Mouse (Mus musculus): ENCODE results near the gene Poc1b. TPM values are rescaled to one million over a fixed set of nuclear protein-coding genes. Genes with fewer than 3 reads are reported as not detected.
"Not testable (repeated sequence)": the region's sequence is repeated elsewhere in the genome, so short reads cannot be mapped to it uniquely, and the experiment has no call there.

The Poc1b gene
- polyA plus RNA-seq, 2 experiments from 2014 or later = 10.0 TPM

GRCm38 (mm10) chr10:99157697-99158096 lies 50.9 kb downstream of the Poc1b start:
- not testable (repeated sequence) for ATAC-seq

GRCm38 (mm10) chr10:99161987-99162582 lies 55.2 kb downstream of the Poc1b start:
- peak; percentile 67 for ATAC-seq

GRCm38 (mm10) chr10:99163002-99163401 lies 56.2 kb downstream of the Poc1b start:
- ATAC-seq = no peak

GRCm38 (mm10) chr10:99164871-99165477 lies 58.1 kb downstream of the Poc1b start:
- peak; percentile 48 for ATAC-seq

GRCm38 (mm10) chr10:99165751-99166282 lies 59.0 kb downstream of the Poc1b start:
- ATAC-seq = no peak

- ATAC-seq = no peak
These were observed 59.6 kb downstream of the Poc1b start for GRCm38 (mm10) chr10:99166392-99166791.

GRCm38 (mm10) chr10:99168404-99168803 lies 61.6 kb downstream of the Poc1b start:
- ATAC-seq = no peak

GRCm38 (mm10) chr10:99168840-99169764 lies 62.3 kb downstream of the Poc1b start:
- peak; percentile 22 for ATAC-seq

GRCm38 (mm10) chr10:99169765-99170129 lies 62.9 kb downstream of the Poc1b start:
- ATAC-seq = peak; percentile 65

GRCm38 (mm10) chr10:99171961-99172497 lies 65.2 kb downstream of the Poc1b start:
- ATAC-seq = peak; percentile 63

- ATAC-seq = no peak
These were observed 66.2 kb downstream of the Poc1b start for GRCm38 (mm10) chr10:99172906-99173507.

GRCm38 (mm10) chr10:99176911-99177310 lies 70.1 kb downstream of the Poc1b start:
- no peak for ATAC-seq

GRCm38 (mm10) chr10:99178118-99178517 lies 71.3 kb downstream of the Poc1b start:
- ATAC-seq = no peak

GRCm38 (mm10) chr10:99179122-99179521 lies 72.3 kb downstream of the Poc1b start:
- ATAC-seq = no peak

- no peak for ATAC-seq
These were observed 72.7 kb downstream of the Poc1b start for GRCm38 (mm10) chr10:99179566-99179965.

GRCm38 (mm10) chr10:99181497-99181896 lies 74.7 kb downstream of the Poc1b start:
- no peak for ATAC-seq

GRCm38 (mm10) chr10:99182107-99182506 lies 75.3 kb downstream of the Poc1b start:
- ATAC-seq = peak; percentile 96

- no peak for ATAC-seq
These were observed 81.3 kb downstream of the Poc1b start for GRCm38 (mm10) chr10:99188175-99188574.

GRCm38 (mm10) chr10:99188656-99189603 lies 82.1 kb downstream of the Poc1b start:
- no peak for ATAC-seq

GRCm38 (mm10) chr10:99190798-99191197 lies 84.0 kb downstream of the Poc1b start:
- no peak for ATAC-seq

GRCm38 (mm10) chr10:99194451-99195055 lies 87.7 kb downstream of the Poc1b start:
- ATAC-seq = peak; percentile 95

Data from CD4-positive, CD25-positive, alpha-beta regulatory T cell, adult 4 months (primary cell).